Mouse (Mus musculus) neural tube, embryonic 12.5 days (tissue): ENCODE data around the gene Utf1. TPM values are rescaled to one million over a fixed set of nuclear protein-coding genes. Genes with fewer than 3 reads are reported as not detected.

Experiments
- ATAC-seq: fragments of 200-750 bp; cut with Nextera tagmentation; 2 replicates; pipeline ENCODE4 v1.8.0; 2017; ENCODE audit warnings: low read depth, mild to moderate bottlenecking, moderate TSS enrichment, moderate library complexity; ENCODE audit not compliant: low FRiP score
- H3K27ac ChIP-seq: fragments of 300-500 bp; sonication (generic); 2 replicates; pipeline ENCODE4 v1.5.1; 2016
- H3K27me3 ChIP-seq: fragments of 300-500 bp; sonication (generic); replicated peaks from 2 replicates; pipeline ENCODE4 v1.6.1; 2016; ENCODE audit warnings: mild to moderate bottlenecking
- H3K36me3 ChIP-seq: fragments of 300-500 bp; sonication (generic); 2 replicates; pipeline ENCODE4 v1.6.1; 2016; ENCODE audit warnings: mild to moderate bottlenecking
- H3K4me1 ChIP-seq: fragments of 300-500 bp; sonication (generic); 2 replicates; pipeline ENCODE4 v1.6.1; 2016
- H3K4me2 ChIP-seq: fragments of 300-500 bp; sonication (generic); replicated peaks from 2 replicates; pipeline ENCODE4 v1.6.1; 2016; ENCODE audit warnings: mild to moderate bottlenecking
- H3K4me3 ChIP-seq: fragments of 300-500 bp; sonication (generic); 2 replicates; pipeline ENCODE4 v1.5.1; 2016
- H3K9ac ChIP-seq: fragments of 300-500 bp; sonication (generic); 2 replicates; pipeline ENCODE4 v1.6.1; 2016; ENCODE audit warnings: mild to moderate bottlenecking
- H3K9me3 ChIP-seq: fragments of 300-500 bp; sonication (generic); 2 replicates; pipeline ENCODE4 v1.6.1; 2016; ENCODE audit warnings: mild to moderate bottlenecking
- WGBS: fragments of 180-500 bp; shearing (Covaris S2); methylation state at CpG from one replicate; pipeline ENCODE4 v1.1.7; 2016; 5-methylcytosine and 5-hydroxymethylcytosine counted together
- polyA plus RNA-seq: library from polyadenylated mRNA; unstranded; fragments of >200 nt; fragmentation: Nextera tagmentation; extraction: Ambion mirVana; gene quantifications from 2 replicates; pipeline ENCODE4 v1.2.1, GENCODE M21; 2016

Gene Utf1
- polyA plus RNA-seq: not detected in 2 replicates

DNA sequence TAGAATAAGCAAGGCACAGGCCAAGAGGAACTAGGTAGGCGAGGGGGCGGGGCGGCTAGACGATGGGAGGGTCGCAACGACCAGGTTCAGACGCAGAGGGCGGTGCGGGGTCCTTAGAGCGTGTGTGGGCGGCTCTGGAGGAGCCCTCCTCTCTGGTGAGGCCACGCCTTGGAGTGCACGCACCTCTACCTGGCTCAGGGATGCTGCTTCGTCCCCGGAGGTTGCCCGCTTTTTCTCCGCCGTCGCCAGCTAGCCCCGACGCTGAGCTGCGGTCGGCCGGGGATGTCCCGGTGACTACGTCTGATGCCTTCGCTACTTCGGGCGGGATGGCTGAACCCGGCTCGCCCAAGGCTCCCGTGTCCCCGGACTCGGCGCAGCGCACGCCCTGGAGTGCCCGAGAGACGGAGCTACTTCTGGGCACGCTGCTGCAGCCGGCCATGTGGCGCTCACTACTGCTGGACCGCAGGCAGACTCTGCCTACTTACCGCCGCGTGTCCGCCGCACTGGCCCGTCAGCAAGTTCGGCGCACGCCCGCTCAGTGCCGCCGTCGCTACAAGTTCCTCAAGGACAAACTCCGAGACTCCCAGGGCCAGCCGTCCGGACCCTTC lies at the start of gene Utf1:
TSS of gene Utf1 (plus strand) at position 116 of the 608 bp plus-strand sequence.
- no peak for ATAC-seq
- Histone ChIP-seq H3K9me3 (no peaks in the 10 kb centered on the region), H3K4me1 (peaks cover 14% of the 10 kb centered on the region), H3K36me3 (no peaks in the 10 kb centered on the region), H3K4me3 (peak within 1 kb of the TSS; percentile 29), H3K4me2 (peak within 1 kb of the TSS; percentile 58), H3K27ac (no peak within 1 kb of the TSS), H3K9ac (no peak within 1 kb of the TSS), H3K27me3 (peaks cover 79% of the 10 kb centered on the region)
- WGBS: 1% methylated on average over 58 of the region's 59 CpGs

- Histone ChIP-seq H3K9me3 (no peaks in the 10 kb centered on the region), H3K4me1 (peaks cover 10% of the 10 kb centered on the region), H3K27ac (no peak within 1 kb of the TSS), H3K36me3 (no peaks in the 10 kb centered on the region), H3K4me2 (peak within 1 kb of the TSS; percentile 83), H3K4me3 (peak within 1 kb of the TSS; percentile 44), H3K27me3 (peaks cover 40% of the 10 kb centered on the region), H3K9ac (peak within 1 kb of the TSS; percentile 58)
- WGBS: 1% methylated on average over 50 of the region's 50 CpGs
- ATAC-seq: peak; percentile 74
Measured at GRCm38 (mm10) chr7:139894655-139895557, 48.7 kb upstream of the Utf1 start, which contains the start of gene Kndc1. TSS of gene Kndc1 (plus strand) at chr7:139894696.

GRCm38 (mm10) chr7:139896271-139896670 lies 47.3 kb upstream of the Utf1 start:
- H3K9me3 ChIP-seq: no peaks in the 10 kb centered on the region
- H3K36me3 ChIP-seq: no peaks in the 10 kb centered on the region
- no peak for ATAC-seq
- H3K4me2 ChIP-seq: peak overlapping the region; percentile 83; the same call in 1 of the 2 replicates
- 80% methylated on average over 7 of the region's 7 CpGs for WGBS
- H3K9ac ChIP-seq: no peak overlapping the region
- H3K27ac ChIP-seq: no peak overlapping the region
- H3K4me3 ChIP-seq: no peak overlapping the region
- peaks cover 40% of the 10 kb centered on the region for H3K27me3 ChIP-seq
- peaks cover 10% of the 10 kb centered on the region for H3K4me1 ChIP-seq

DNA sequence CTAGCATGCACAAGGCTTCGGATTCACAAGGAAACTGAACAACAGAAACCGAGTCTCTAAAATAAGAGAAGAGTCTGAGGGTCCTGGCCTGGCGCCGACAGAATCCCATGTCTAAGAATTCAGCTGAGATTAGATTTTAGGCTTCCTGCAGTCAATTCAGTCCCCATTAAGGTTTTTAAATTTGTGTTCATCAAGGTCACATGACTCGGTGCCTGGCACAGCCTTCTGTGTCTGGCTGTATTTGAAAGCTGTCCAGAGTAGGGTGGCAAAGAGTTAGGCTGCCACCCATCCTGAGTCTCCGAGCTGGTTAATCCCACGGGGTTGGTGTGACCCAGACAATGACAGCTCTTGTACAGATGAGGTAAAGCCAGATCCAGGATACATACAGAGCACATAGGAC lies 46.8 kb upstream of the Utf1 start:
- WGBS: 85% methylated on average over 7 of the region's 7 CpGs
- H3K4me1 ChIP-seq: peaks cover 10% of the 10 kb centered on the region
- H3K27me3 ChIP-seq: peaks cover 40% of the 10 kb centered on the region
- H3K9me3 ChIP-seq: no peaks in the 10 kb centered on the region
- H3K36me3 ChIP-seq: no peaks in the 10 kb centered on the region
- no peak overlapping the region for H3K4me3 ChIP-seq
- no peak overlapping the region for H3K9ac ChIP-seq
- no peak overlapping the region for H3K27ac ChIP-seq
- ATAC-seq: no peak
- H3K4me2 ChIP-seq: no peak overlapping the region

GRCm38 (mm10) chr7:139898606-139899005 lies 45.0 kb upstream of the Utf1 start:
- H3K9me3 ChIP-seq: no peaks in the 10 kb centered on the region
- ATAC-seq: no peak
- no peak overlapping the region for H3K4me2 ChIP-seq
- H3K9ac ChIP-seq: no peak overlapping the region
- peaks cover 10% of the 10 kb centered on the region for H3K4me1 ChIP-seq
- H3K27me3 ChIP-seq: peaks cover 29% of the 10 kb centered on the region
- no peaks in the 10 kb centered on the region for H3K36me3 ChIP-seq
- WGBS: 91% methylated on average over 2 of the region's 2 CpGs
- H3K27ac ChIP-seq: no peak overlapping the region
- no peak overlapping the region for H3K4me3 ChIP-seq

- WGBS: 87% methylated on average over 7 of the region's 7 CpGs
- Histone ChIP-seq H3K4me2 (no peak overlapping the region), H3K9me3 (no peaks in the 10 kb centered on the region), H3K27me3 (peaks cover 20% of the 10 kb centered on the region), H3K36me3 (no peaks in the 10 kb centered on the region), H3K4me1 (peaks cover 8% of the 10 kb centered on the region), H3K27ac (no peak overlapping the region), H3K9ac (no peak overlapping the region), H3K4me3 (no peak overlapping the region)
- no peak for ATAC-seq
Measured at GRCm38 (mm10) chr7:139899505-139899904, 44.1 kb upstream of the Utf1 start.

- Histone ChIP-seq H3K4me3 (no peak overlapping the region), H3K36me3 (no peaks in the 10 kb centered on the region), H3K27ac (no peak overlapping the region), H3K9ac (no peak overlapping the region), H3K27me3 (peaks cover 11% of the 10 kb centered on the region), H3K4me1 (no peaks in the 10 kb centered on the region), H3K4me2 (no peak overlapping the region), H3K9me3 (no peaks in the 10 kb centered on the region)
- no peak for ATAC-seq
- WGBS: 94% methylated on average over 7 of the region's 7 CpGs
Measured at GRCm38 (mm10) chr7:139900456-139900855, 43.1 kb upstream of the Utf1 start.

DNA sequence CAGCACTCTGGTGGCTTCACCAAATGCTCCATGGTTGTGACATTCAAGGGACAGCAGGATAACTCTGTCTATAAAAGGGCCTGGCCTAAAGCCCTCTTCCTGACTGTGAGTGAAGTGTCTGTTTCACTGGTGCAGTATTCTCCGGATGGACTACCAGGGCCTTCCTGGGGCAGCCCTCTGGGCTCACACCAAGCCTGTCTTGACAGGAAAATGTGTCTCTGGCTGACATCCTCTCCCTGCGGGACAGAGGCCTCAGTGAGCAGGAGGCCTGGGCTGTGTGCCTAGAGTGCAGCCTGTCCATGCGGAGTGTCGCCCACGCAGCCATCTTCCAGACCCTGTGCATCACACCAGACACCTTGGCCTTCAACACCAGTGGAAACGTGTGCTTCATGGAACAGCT lies 42.7 kb upstream of the Utf1 start:
- WGBS: 85% methylated on average over 6 of the region's 6 CpGs
- Histone ChIP-seq H3K9me3 (no peaks in the 10 kb centered on the region), H3K4me1 (peaks cover 4% of the 10 kb centered on the region; the same call in 1 of the 2 replicates), H3K9ac (no peak overlapping the region), H3K4me2 (no peak overlapping the region), H3K27me3 (peaks cover 6% of the 10 kb centered on the region; the same call in 1 of the 2 replicates), H3K4me3 (no peak overlapping the region), H3K27ac (no peak overlapping the region), H3K36me3 (no peaks in the 10 kb centered on the region)
- no peak for ATAC-seq

DNA sequence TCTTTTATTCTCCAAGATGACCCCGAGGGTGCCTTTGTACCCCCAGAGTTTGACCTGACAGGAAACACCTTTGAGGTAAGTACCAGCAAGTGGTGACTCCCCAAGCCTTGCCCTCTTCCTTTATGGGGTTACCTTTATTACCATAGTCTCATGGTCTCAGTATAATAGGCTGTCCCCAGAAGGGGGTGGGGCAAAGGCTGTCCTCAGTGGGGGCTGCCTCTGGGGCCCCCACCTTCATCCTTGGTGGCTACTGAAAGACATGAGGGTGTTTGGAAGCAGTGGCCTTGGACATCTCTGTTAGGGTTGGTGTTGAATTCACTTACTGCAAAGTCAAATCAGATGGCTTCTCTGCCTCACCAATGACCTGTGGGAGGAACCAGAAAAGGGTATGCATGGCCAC lies 41.6 kb upstream of the Utf1 start:
- H3K4me1 ChIP-seq: peaks cover 5% of the 10 kb centered on the region; the same call in 1 of the 2 replicates
- no peak overlapping the region for H3K4me3 ChIP-seq
- no peak overlapping the region for H3K27ac ChIP-seq
- 33% methylated on average over 1 of the region's 1 CpGs for WGBS
- no peak for ATAC-seq
- H3K27me3 ChIP-seq: no peaks in the 10 kb centered on the region
- no peaks in the 10 kb centered on the region for H3K9me3 ChIP-seq
- H3K36me3 ChIP-seq: no peaks in the 10 kb centered on the region
- no peak overlapping the region for H3K9ac ChIP-seq
- H3K4me2 ChIP-seq: no peak overlapping the region

DNA sequence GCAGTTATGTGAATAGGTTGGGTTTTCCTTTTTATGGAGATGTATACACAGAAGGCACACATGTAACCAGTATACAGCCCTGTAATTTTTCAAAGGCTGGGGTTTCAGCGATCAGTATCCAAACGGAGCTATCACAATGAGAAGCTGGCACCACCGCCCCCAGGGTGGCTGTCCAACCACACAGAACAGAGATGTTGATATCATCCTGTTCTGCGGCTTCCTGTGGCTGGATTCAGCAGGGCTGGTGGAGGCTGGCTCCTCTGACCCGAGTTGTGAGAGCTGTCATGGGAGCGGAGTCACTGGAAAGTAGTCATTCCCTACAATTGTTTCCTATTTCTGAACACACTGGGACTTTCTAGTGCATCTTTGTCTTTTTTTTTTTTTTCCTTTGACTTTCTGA lies 38.3 kb upstream of the Utf1 start:
- no peak overlapping the region for H3K4me3 ChIP-seq
- no peak overlapping the region for H3K27ac ChIP-seq
- no peaks in the 10 kb centered on the region for H3K36me3 ChIP-seq
- no peaks in the 10 kb centered on the region for H3K27me3 ChIP-seq
- no peak for ATAC-seq
- H3K9ac ChIP-seq: no peak overlapping the region
- WGBS: 20% methylated on average over 6 of the region's 6 CpGs
- H3K9me3 ChIP-seq: no peaks in the 10 kb centered on the region
- H3K4me2 ChIP-seq: peak overlapping the region; percentile 40
- peaks cover 17% of the 10 kb centered on the region for H3K4me1 ChIP-seq

DNA sequence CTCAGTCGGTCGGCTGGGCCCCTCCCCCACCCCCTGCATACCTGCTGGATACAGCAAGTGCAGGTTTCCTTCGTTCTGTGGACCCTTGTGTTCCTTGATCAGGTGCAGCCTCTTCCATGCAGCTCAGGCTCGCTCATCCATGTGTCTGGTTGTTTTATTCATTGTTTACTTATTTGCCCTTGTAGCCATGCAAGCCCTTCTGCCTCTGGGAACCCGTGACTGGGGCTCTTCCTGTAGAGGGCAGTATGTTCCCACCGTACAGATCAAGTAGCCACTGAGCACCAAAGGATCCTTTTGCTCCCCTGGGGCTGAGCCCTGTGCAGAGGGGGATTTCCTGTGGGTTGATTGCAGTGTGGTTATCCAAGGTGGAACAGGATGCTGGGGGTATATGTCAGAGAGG lies 37.9 kb upstream of the Utf1 start:
- H3K27ac ChIP-seq: no peak overlapping the region
- H3K4me2 ChIP-seq: peak overlapping the region; percentile 40
- H3K36me3 ChIP-seq: no peaks in the 10 kb centered on the region
- peaks cover 17% of the 10 kb centered on the region for H3K4me1 ChIP-seq
- no peak overlapping the region for H3K4me3 ChIP-seq
- peak; percentile 38; the same call in 1 of the 2 replicates for ATAC-seq
- H3K9ac ChIP-seq: no peak overlapping the region
- no peaks in the 10 kb centered on the region for H3K9me3 ChIP-seq
- no peaks in the 10 kb centered on the region for H3K27me3 ChIP-seq
- 6% methylated on average over 6 of the region's 6 CpGs for WGBS

- Histone ChIP-seq H3K9ac (no peak overlapping the region), H3K27ac (no peak overlapping the region), H3K27me3 (peaks cover 9% of the 10 kb centered on the region), H3K9me3 (no peaks in the 10 kb centered on the region), H3K4me3 (no peak overlapping the region), H3K4me2 (no peak overlapping the region), H3K4me1 (peaks cover 17% of the 10 kb centered on the region), H3K36me3 (no peaks in the 10 kb centered on the region)
- no peak for ATAC-seq
- WGBS: 69% methylated on average over 5 of the region's 5 CpGs
Measured at GRCm38 (mm10) chr7:139908176-139908575, 35.4 kb upstream of the Utf1 start.
